Mouse (Mus musculus) common myeloid progenitor, adult 5-6 weeks (primary cell): Measurements from ENCODE around the gene 4930470P17Rik. TPM values are rescaled to one million over a fixed set of nuclear protein-coding genes. Genes with fewer than 3 reads are reported as not detected.
A peak's percentile ranks its signal among the peaks of the same experiment; 100 is the strongest.

Experiments used
- ATAC-seq: replicated peaks from 2 replicates; pipeline ENCODE4 v1.8.0; 2016; ENCODE audit warnings: low read depth, mild to moderate bottlenecking, moderate TSS enrichment, inconsistent platforms; ENCODE audit not compliant: poor library complexity, severe bottlenecking
- total RNA-seq: library from RNA; stranded (forward); fragments of 200-1000, 187-1606 nt; gene quantifications from 2 replicates; pipeline ENCODE4 v1.2.3, GENCODE M21; 2017

4930470P17Rik gene
- total RNA-seq, 1 experiment from 2014 or later, result not detected

- no peak for ATAC-seq
Observed at GRCm38 (mm10) chr2:170584678-170585077, 17.1 kb downstream of the 4930470P17Rik start.

- ATAC-seq, result no peak
Observed at GRCm38 (mm10) chr2:170579551-170579950, 22.3 kb downstream of the 4930470P17Rik start.

GRCm38 (mm10) chr2:170578588-170578987 lies 23.2 kb downstream of the 4930470P17Rik start:
- ATAC-seq, result no peak

- ATAC-seq, result peak; percentile 85
Observed at GRCm38 (mm10) chr2:170577502-170577901, 24.3 kb downstream of the 4930470P17Rik start.

GRCm38 (mm10) chr2:170576077-170576476 lies 25.7 kb downstream of the 4930470P17Rik start:
- no peak for ATAC-seq

- ATAC-seq, result no peak
Observed at GRCm38 (mm10) chr2:170564995-170565394, 36.8 kb downstream of the 4930470P17Rik start.

- no peak for ATAC-seq
Observed at GRCm38 (mm10) chr2:170563956-170564855, 37.6 kb downstream of the 4930470P17Rik start.

GRCm38 (mm10) chr2:170552088-170552487 lies 49.7 kb downstream of the 4930470P17Rik start:
- ATAC-seq, result no peak

- ATAC-seq, result no peak
Observed at GRCm38 (mm10) chr2:170550240-170550639, 51.6 kb downstream of the 4930470P17Rik start.

GRCm38 (mm10) chr2:170549146-170549545 lies 52.7 kb downstream of the 4930470P17Rik start:
- ATAC-seq, result no peak

- no peak for ATAC-seq
Observed at GRCm38 (mm10) chr2:170548046-170548445, 53.8 kb downstream of the 4930470P17Rik start.

GRCm38 (mm10) chr2:170547526-170547925 lies 54.3 kb downstream of the 4930470P17Rik start:
- no peak for ATAC-seq

- no peak for ATAC-seq
Observed at GRCm38 (mm10) chr2:170545745-170546144, 56.1 kb downstream of the 4930470P17Rik start.

- no peak for ATAC-seq
Observed at GRCm38 (mm10) chr2:170544950-170545349, 56.9 kb downstream of the 4930470P17Rik start.

- no peak for ATAC-seq
Observed at GRCm38 (mm10) chr2:170544159-170544558, 57.7 kb downstream of the 4930470P17Rik start.

- ATAC-seq, result no peak
Observed at GRCm38 (mm10) chr2:170543625-170544024, 58.2 kb downstream of the 4930470P17Rik start.

GRCm38 (mm10) chr2:170539211-170539610 lies 62.6 kb downstream of the 4930470P17Rik start:
- ATAC-seq, result no peak

- ATAC-seq, result no peak
Observed at GRCm38 (mm10) chr2:170535841-170536240, 66.0 kb downstream of the 4930470P17Rik start.

- no peak for ATAC-seq
Observed at GRCm38 (mm10) chr2:170534803-170535174, 67.0 kb downstream of the 4930470P17Rik start.

- ATAC-seq, result peak; percentile 64
Observed at GRCm38 (mm10) chr2:170534116-170534802, 67.6 kb downstream of the 4930470P17Rik start.

- no peak for ATAC-seq
Observed at GRCm38 (mm10) chr2:170530256-170530655, 71.6 kb downstream of the 4930470P17Rik start.
